Mouse (Mus musculus) fat pad, adult 2 months (tissue): ENCODE results near the gene Ankrd31.
"Not testable (repeated sequence)": the region's sequence is repeated elsewhere in the genome, so short reads cannot be mapped to it uniquely, and the experiment has no call there.

Experiments used
- DNase-seq: peaks from one replicate; pipeline ENCODE4 v3.0.0-alpha.2; 2011; ENCODE audit warnings: low read depth, low spot score; ENCODE audit errors: extremely low read depth

Ankrd31 gene

GRCm38 (mm10) chr13:96748109-96748845, at the start of gene Ankrd31:
TSS of gene Ankrd31 (plus strand) at chr13:96748272.
- DNase-seq = no peak

DNA sequence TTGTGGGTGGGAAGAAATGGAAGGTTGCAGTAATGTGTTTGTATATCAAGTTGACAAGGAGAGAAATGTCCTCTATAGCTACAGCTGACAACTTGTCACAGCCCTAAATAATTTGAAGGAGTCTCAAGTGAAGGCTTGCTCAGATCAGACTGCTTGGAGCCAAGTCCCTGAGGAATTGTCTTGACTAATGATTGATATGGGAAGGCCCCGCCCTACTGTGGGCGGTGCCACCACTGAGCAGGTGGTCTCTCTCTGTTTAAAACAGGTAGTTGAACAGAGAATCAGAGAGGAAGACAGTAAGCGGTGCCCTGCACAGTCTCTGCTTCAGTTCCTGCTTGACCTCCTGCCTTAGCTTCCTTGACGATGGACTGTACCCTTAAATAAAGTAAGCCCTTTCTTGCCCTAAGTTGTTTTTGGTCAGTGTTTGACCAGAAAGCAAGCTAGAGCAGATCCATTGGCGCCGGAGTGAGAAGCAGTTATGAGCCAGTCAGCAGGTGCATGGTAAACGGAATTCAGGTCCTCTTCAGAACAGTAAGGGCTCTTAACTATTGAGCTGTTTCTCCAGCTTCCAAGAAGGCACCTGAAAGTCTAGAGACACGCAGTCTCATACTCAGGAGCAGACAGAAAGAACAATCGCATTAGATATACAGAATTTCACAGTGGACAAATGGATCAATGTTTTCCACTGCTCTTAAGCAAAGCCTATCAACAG, 45.3 kb upstream of the Ankrd31 start:
- no peak for DNase-seq

DNA sequence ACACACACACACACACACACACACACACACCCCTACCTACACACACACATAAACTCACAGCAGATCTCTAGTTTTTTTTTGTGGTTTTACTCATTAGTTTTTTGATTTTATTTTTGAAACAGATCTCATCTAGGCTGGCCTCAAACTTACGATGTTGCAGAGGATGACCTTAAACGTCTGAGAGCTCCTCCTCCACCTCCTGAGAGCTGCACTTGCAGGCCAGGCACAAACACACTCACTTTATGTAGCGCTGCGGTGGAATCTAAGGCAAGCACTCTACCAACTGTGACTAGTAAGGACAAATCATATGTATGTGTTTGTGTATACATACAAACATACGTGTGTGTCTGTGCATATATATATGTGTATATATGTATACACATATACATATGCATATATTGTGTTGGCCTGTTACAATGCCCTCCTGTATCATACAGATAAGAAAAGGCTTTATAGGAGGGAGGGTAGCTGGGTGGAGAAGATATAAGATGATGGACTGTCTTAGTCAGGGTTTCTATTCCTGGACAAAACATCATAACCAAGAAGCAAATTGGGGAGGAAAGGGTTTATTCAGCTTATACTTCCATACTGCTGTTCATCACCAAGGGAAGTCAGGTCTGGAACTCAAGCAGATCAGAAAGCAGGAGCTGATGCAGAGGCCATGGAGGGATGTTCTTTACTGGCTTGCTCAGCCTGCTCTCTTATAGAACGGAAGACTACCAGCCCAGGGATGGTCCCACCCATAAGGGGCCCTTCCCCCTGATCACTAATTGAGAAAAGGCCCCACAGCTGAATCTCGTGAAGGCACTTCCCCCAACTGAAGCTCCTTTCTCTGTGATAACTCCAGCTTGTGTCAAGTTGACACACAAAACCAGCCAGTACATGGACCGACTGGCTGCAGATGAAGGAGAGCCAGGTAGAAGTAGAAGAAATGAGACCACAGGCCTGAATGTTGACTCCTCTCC, 38.5 kb upstream of the Ankrd31 start:
- DNase-seq = no peak

- DNase-seq = peak; percentile 94
These were observed 31.8 kb upstream of the Ankrd31 start for GRCm38 (mm10) chr13:96716311-96716710.

DNA sequence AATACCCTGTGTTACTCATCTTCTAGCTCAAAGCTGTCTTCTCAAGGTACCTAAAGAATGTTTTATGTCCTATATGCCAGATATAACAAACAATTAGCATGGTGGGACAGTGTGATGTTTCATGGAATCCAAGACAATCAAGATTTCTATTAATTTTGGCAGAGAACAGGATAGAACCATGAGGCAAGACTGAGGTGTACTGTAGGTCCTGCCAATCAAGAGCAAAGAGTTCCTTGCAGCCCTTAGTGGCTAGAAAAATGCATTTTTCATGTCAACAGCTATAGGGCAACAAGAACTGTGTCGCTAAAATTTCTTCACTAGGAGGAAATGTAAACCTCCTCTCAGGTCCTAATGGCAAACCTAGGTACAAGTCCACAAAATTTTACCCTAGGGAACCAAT, 30.3 kb upstream of the Ankrd31 start:
- DNase-seq = peak; percentile 96

DNA sequence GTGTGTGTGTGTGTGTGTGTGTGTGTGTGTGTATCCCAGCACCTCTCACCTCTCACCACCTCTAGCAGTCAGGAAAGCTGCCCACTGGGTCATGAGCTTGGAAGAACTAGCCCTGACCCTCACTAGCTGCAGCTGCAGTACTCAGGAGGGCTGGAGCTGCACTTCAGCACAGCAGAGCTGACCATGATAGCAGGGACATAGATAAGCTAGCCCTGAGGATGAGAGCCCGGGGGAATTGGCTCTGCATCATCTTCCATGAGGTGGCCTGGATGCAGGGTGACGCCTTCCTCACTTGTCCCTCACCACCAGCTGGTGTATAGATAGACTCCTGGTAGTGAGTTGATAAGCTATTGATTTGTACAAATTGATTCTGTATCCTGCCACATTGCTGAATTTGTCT, 28.1 kb upstream of the Ankrd31 start:
- no peak for DNase-seq

- DNase-seq = peak; percentile 95
These were observed 19.8 kb upstream of the Ankrd31 start for GRCm38 (mm10) chr13:96728289-96728688.

DNA sequence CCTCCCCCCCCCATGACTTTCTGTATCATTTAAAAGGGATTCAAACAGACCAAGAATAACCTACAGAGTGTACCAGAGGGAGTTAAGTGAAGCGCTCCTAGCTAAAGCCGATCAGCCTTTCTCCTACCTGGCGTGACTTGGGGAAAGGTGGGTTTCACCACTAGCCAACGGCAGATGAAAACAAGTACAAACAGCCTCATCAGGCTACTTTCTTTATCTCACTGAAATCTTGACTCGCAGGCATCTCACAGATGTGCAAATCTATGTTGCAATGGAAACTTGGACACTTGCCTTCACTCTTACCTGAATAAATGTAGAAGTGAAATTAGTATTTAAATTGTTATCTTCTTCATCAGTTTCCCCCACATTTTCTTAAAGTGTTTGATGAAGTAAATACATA, 18.9 kb upstream of the Ankrd31 start:
- peak; percentile 95 for DNase-seq

DNA sequence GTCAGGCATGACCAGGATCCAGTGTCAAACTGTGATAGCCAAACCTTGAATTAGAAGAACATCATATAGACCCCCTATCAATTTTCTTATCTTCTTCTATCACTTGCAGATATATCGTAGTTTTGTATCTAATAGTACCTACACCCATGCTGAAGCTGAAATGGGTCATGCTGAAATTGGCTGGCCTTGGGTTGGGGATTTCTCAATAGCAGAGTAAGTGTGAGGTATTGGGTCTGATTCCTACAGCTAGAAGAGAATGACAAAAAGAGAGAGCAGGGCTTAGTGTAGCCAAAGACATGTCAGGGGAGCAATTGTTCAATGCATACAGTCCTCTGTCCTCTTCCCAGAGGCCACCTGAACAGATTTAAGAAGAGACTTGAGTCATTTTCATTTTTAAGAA, 18.0 kb upstream of the Ankrd31 start:
- DNase-seq = no peak

DNA sequence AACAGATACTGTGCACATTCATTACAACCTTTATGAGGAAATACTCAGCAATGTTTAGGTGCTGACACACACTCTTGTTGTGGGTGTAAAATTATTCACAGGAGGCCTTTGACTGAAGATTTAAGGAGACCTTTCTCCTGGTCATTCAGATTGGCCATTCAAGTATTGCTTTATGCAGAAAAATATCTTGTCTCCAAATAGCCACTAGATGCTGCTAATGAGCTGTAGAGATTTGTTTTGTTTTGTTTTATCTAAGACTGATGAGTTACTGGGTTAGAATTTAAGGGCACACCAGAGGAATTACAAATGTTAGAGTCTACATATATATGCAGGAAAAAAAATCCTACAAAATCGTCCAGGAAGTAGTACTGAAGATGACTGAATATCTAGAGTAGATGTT, 12.9 kb upstream of the Ankrd31 start:
- no peak for DNase-seq

DNA sequence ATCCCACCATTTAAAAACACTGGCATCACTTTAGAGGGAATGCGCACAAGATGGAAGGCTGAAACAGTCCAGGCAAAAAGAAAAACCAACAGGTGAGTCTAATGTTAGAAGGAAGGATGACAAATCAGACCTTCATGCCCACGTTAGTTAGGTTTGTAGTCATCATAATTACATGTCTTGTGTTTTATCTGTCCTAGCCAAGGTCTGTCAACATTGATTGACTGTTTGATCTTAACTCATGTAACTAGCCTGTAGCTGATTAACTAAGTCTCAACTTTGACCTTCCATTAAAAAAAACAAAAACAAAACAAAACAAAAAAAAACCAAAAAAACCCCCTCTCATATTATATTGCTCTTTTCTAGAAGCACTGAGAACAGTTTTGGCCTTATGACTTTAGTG, 7.9 kb upstream of the Ankrd31 start:
- no peak for DNase-seq

DNA sequence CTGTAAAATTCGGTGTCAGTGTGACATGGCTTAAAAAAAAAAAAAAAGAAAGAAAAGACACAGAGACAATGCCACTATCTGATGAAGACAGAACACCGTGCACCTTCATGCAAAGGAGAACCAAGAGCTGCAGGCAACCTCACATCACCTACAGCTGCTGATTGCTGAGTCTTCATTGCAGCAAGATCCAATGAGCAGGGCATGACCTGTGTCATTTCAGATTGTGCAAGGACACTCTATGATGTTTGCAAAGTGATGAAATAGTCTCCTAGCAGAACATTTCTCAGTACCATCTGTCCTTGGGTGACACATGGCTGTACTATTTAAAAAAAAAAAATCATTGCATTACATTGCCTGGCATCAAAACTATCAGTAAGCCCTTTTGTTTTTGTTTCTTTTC, 5.2 kb upstream of the Ankrd31 start:
- DNase-seq = peak; percentile 92

- no peak for DNase-seq
These were observed 2.0 kb upstream of the Ankrd31 start for GRCm38 (mm10) chr13:96746055-96746454.

GRCm38 (mm10) chr13:96749859-96750258, 1.8 kb downstream of the Ankrd31 start:
- no peak for DNase-seq

DNA sequence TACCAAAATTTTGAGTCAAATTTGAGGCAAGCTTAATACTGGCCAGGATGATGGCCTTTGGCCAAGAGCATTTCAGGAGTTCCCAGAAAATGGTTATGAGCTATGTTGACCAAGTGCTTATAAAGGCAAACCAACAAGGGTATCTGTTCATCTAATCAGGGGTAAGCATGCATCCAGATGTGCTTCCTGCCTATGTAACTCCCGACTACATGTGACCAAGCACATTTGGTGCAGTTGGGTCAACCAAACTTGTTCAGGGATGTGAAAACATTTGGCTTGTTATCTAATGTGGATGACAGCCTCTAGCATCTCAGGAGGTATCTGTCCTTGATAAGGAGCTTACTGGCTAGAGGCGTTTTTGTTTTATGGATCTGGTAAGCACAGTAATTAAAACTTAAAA, 12.8 kb downstream of the Ankrd31 start:
- no peak for DNase-seq

DNA sequence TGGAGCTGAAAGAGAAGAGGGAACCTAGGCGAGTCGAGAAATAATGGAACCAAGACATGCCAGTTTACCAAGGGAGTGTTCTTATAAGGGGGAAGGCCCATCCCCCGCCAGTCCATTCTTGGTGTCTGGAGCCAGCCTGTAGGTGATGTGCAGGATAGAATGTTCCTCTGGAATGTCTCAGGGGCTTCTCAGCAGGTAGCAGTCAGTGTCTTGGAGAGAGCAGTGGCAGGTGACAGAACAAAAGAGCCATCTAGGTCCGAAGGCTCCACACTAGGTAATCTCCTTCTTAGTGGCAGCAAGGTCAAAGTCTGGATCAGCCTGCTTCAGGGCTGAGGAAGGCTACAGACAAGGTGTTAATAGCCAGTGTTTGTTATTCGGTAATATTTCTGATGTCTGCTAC, 38.0 kb downstream of the Ankrd31 start:
- not testable (repeated sequence) for DNase-seq

- DNase-seq = no peak
These were observed 45.4 kb downstream of the Ankrd31 start for GRCm38 (mm10) chr13:96793451-96793850.

DNA sequence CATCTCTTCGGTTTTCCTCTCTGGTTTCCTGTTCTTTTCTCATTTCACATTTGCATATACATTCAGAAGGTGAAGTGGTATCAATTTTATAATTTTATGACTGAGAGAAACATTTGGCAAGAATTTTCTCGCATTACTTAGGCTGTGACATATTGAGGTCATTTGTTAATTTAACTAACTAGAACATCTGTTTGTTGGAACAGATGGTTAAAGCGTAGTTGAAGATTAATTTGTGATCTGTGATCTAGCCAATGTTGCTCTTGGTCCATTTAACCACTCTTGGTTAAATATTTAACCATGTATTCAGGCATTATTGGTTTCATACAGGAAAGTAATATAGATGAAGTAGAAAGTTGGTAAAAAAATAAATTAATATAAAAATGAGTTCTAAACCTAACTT, 47.2 kb downstream of the Ankrd31 start:
- no peak for DNase-seq

GRCm38 (mm10) chr13:96797500-96797899, 49.4 kb downstream of the Ankrd31 start:
- no peak for DNase-seq

DNA sequence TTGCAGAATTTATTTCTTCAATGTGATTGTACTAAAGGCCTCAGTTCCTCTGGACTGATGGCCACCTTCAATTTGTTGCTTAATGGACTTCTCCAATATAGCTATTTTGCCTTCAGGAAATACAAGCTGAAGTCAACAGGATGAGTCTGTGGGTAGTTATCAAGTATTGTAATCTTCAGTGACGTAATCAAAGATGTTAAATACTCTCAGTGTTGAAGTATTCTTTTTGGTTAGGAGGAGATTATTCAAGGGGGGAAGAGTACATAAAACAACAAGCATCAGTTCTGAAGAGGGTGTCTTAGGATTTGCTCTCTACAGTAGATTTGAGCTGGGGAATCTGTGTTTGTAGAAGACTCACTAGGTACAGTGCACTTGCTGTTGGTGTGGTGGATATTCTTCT, 101.7 kb downstream of the Ankrd31 start:
- DNase-seq = no peak

DNA sequence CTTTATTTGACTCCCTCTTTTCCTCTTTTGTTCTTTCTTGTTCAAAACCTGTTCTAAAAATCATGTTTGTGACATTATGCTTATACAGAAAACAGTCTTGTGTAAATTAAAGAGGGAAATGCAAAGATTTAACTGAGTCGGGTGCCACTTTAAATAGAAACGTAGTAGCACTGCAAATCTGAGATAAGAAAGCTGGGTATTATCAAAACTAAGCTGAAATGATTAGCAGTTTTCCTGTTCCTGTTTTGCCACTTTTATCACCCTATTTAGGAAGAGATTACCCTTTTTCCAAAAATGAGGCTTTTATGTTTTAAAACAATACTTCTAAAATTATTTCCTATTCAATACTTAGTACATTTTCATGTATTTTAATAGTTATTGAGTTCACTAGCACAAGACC, 104.1 kb downstream of the Ankrd31 start:
- no peak for DNase-seq
